Mouse (Mus musculus) kidney, adult 2 months (tissue): ENCODE results near the gene Trio.

Experiments used
- CTCF ChIP-seq: fragments of 200-500 bp; conservative IDR thresholded peaks from 2 replicates; pipeline ENCODE4 v1.5.1; 2011; ENCODE audit warnings: low read depth, mild to moderate bottlenecking, control low read depth, low read length, moderate library complexity, mixed read lengths; ENCODE audit not compliant: insufficient read depth, insufficient read length
- POLR2A ChIP-seq: fragments of 200-500 bp; IDR thresholded peaks from one replicate; pipeline ENCODE4 v1.6.1; 2011; ENCODE audit warnings: low read depth, low read length, control low read depth

GRCm38 (mm10) chr15:27976366-27976765, 49.3 kb downstream of the Trio start:
- TF ChIP-seq CTCF (no peak), POLR2A (no peak)
